Mouse (Mus musculus) midbrain, embryonic 16.5 days (tissue): ENCODE measurements around the gene Fancc. TPM values are rescaled to one million over a fixed set of nuclear protein-coding genes. Genes with fewer than 3 reads are reported as not detected.

Experiments used
- ATAC-seq: fragments of 200-750 bp; cut with Nextera tagmentation; 2 replicates; pipeline ENCODE4 v1.8.0; 2017; ENCODE audit warnings: moderate TSS enrichment
- H3K27ac ChIP-seq: fragments of 300-500 bp; sonication (generic); 2 replicates; pipeline ENCODE4 v1.5.1; 2014; ENCODE audit warnings: mild to moderate bottlenecking, low read length, mixed read lengths
- H3K27me3 ChIP-seq: fragments of 300-500 bp; sonication (generic); 2 replicates; pipeline ENCODE4 v1.6.1; 2014; ENCODE audit warnings: low read depth, low read length, mixed read lengths; ENCODE audit not compliant: control insufficient read depth, insufficient read depth
- H3K36me3 ChIP-seq: fragments of 300-500 bp; sonication (generic); 2 replicates; pipeline ENCODE4 v1.6.1; 2014; ENCODE audit warnings: mild to moderate bottlenecking, low read length, moderate library complexity, mixed read lengths; ENCODE audit not compliant: control insufficient read depth, insufficient read depth
- H3K4me1 ChIP-seq: fragments of 300-500 bp; sonication (generic); 2 replicates; pipeline ENCODE4 v1.6.1; 2014; ENCODE audit warnings: mild to moderate bottlenecking, low read length, mixed read lengths; ENCODE audit not compliant: control insufficient read depth, insufficient read depth
- H3K4me2 ChIP-seq: fragments of 300-500 bp; sonication (generic); 2 replicates; pipeline ENCODE4 v1.6.1; 2014; ENCODE audit warnings: mild to moderate bottlenecking, low read length, mixed read lengths
- H3K4me3 ChIP-seq: fragments of 300-500 bp; sonication (generic); 2 replicates; pipeline ENCODE4 v1.5.1; 2014; ENCODE audit warnings: low read depth, mild to moderate bottlenecking, low read length, moderate library complexity, mixed read lengths
- H3K9ac ChIP-seq: fragments of 300-500 bp; sonication (generic); 2 replicates; pipeline ENCODE4 v1.6.1; 2014; ENCODE audit warnings: low read depth, low read length, mixed read lengths
- H3K9me3 ChIP-seq: fragments of 300-500 bp; sonication (generic); replicated peaks from 2 replicates; pipeline ENCODE4 v1.6.1; 2014; ENCODE audit warnings: mild to moderate bottlenecking, low read length, mixed read lengths; ENCODE audit not compliant: control insufficient read depth, poor library complexity, severe bottlenecking
- WGBS: fragments of 180-500 bp; shearing (Covaris S2); extraction: QIAGEN DNeasy Blood & Tissue Kit; methylation state at CpG from one replicate; pipeline ENCODE4 v1.1.7; 2014; 5-methylcytosine and 5-hydroxymethylcytosine counted together
- polyA plus RNA-seq: library from polyadenylated mRNA; unstranded; fragments of >200 nt; fragmentation: Nextera tagmentation; extraction: Ambion mirVana; gene quantifications from 2 replicates; pipeline ENCODE4 v1.2.1, GENCODE M21; 2015

Gene Fancc
- polyA plus RNA-seq, 1 experiment from 2014 or later, result 14.2 TPM

DNA sequence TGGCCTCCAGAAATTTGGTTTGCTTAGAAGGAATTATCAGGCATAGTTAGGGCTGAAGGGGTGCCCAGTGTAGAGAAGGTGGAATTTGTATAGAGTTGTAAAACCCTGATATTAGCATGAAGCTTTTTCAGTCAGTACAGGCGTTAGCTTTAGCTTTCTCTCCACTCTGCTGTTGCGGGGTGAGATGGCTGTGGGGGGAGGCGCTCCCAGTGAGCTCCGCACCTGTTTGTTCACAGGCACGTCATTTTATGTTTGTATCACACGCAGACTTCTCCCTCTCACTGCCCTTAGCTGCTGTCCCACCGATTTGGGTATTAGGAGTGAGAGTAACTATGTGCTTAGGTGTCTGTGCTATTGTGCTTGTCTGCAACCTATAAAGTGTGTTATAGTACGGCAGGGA, 215.9 kb downstream of the Fancc start:
- H3K4me1 ChIP-seq, result no peaks in the 10 kb centered on the region; the same call in 1 of the 2 replicates
- WGBS, result 79% methylated on average over 8 of the region's 8 CpGs
- no peak for ATAC-seq

DNA sequence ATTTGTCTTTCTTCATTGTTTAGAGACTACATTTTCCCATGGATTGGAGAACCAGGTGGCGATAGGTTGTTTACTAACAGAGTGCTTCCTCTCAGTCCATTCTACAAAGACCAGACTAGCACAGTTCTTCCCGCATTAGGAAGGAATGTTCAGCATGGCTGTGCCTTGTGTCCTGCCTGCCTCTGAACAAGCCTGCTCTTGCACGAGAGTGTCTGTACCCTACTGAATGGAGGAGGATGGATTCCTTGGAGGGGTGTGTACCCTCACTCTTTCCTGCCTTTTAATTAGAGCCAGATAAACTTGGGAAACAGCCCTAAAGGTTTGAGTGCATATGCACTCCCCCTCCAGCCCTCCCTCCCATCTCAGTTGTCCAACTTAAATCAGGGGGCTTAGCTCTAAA, 216.7 kb downstream of the Fancc start:
- WGBS, result 42% methylated on average over 3 of the region's 3 CpGs
- Histone ChIP-seq H3K9ac (no peak overlapping the region), H3K36me3 (no peaks in the 10 kb centered on the region), H3K27me3 (no peaks in the 10 kb centered on the region; the same call in 1 of the 2 replicates), H3K4me3 (no peak overlapping the region), H3K4me1 (no peaks in the 10 kb centered on the region; the same call in 1 of the 2 replicates), H3K9me3 (no peaks in the 10 kb centered on the region), H3K27ac (no peak overlapping the region), H3K4me2 (no peak overlapping the region)
- no peak for ATAC-seq

More for the DNA sequence above, 215.9 kb downstream of the Fancc start:
- Histone ChIP-seq H3K27me3 (no peaks in the 10 kb centered on the region; the same call in 1 of the 2 replicates), H3K4me3 (no peak overlapping the region), H3K9ac (no peak overlapping the region), H3K4me2 (no peak overlapping the region), H3K9me3 (no peaks in the 10 kb centered on the region), H3K27ac (no peak overlapping the region), H3K36me3 (no peaks in the 10 kb centered on the region)

DNA sequence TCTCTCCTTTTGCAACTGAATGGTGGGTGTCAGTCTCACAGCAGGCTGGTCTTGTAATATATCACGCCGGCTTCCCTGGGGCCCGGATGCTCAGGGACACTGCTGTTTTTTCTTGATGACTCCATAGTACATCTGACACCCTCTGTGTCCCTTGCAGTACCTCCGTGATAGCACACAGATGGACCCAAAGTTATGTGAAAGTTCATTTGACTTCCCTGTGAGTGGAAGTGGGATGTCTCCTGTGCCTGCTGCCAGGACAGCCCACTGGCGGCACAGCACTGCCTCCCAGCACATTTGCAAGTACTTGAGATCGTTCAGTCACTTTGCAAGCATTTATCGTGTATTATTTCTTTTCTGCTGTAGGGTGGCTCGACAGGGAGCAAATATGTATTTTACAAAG, 217.3 kb downstream of the Fancc start:
- no peak overlapping the region for H3K4me3 ChIP-seq
- no peaks in the 10 kb centered on the region for H3K36me3 ChIP-seq
- 56% methylated on average over 8 of the region's 8 CpGs for WGBS
- no peaks in the 10 kb centered on the region for H3K9me3 ChIP-seq
- H3K9ac ChIP-seq, result no peak overlapping the region
- ATAC-seq, result no peak
- H3K27ac ChIP-seq, result no peak overlapping the region
- H3K4me1 ChIP-seq, result no peaks in the 10 kb centered on the region; the same call in 1 of the 2 replicates
- H3K27me3 ChIP-seq, result no peaks in the 10 kb centered on the region; the same call in 1 of the 2 replicates
- H3K4me2 ChIP-seq, result no peak overlapping the region

DNA sequence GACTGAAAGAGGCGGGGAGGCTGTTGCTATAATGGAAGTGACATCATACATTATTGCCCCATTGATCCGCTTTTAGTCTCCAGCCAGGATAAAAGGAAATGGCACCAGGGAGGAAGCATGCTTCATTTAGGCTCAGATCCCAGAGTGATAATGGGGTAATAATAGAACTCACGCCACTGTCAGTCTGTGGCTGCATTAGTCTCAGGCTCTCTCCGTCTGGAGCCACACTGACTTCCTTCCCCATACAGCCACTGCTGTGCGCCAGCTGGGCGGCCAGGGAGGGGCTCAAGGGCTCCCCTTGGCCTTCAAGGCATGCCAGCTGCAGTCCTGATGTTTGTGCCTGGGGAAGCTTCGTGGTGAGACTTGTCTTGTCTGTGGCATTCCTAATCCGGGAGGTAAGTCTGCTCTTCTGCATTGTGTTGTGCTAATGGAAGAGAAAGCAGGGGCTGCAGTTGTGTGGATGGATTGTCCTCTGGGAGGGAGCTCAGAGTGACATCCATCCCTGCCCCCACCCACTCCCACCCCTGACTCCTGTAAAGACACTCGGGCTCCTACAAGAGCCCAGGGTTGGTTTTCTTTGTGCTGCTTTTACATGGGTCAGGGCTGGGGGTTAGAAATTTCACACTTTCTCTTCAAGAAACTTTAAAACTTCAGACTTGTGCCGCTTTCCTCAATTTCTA, 218.1 kb downstream of the Fancc start:
- Histone ChIP-seq H3K36me3 (no peaks in the 10 kb centered on the region), H3K4me1 (no peaks in the 10 kb centered on the region; the same call in 1 of the 2 replicates), H3K4me2 (no peak overlapping the region), H3K4me3 (no peak overlapping the region), H3K27ac (no peak overlapping the region), H3K27me3 (peaks cover 1% of the 10 kb centered on the region; the same call in 1 of the 2 replicates), H3K9ac (no peak overlapping the region), H3K9me3 (no peaks in the 10 kb centered on the region)
- peak; percentile 76 for ATAC-seq
- WGBS, result 9% methylated on average over 10 of the region's 10 CpGs

DNA sequence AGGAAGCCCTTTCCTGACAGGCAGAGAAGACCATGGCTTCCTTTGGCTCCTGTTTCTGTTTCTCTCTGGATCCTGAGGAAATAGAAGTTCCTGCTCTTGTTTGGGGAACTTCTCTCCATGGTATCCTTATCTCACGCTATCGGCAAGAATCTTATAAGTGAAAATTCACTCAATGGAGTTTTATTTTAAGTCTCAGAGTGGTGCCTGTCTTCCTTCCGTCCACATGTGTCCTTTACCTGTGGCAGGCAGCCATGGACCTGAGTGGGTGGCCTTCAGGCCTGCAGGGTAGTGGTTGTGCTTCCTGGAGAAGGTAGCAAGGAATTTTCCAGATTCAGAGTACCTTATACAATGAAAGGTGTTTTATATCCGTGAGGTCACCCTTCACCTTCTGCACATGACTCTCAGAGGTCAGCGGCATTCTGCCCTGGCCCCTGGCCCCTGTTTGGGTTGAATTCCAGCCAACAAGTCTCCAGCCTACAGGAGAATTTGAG, 218.9 kb downstream of the Fancc start:
- 58% methylated on average over 5 of the region's 5 CpGs for WGBS
- Histone ChIP-seq H3K9me3 (no peaks in the 10 kb centered on the region), H3K9ac (no peak overlapping the region)

DNA sequence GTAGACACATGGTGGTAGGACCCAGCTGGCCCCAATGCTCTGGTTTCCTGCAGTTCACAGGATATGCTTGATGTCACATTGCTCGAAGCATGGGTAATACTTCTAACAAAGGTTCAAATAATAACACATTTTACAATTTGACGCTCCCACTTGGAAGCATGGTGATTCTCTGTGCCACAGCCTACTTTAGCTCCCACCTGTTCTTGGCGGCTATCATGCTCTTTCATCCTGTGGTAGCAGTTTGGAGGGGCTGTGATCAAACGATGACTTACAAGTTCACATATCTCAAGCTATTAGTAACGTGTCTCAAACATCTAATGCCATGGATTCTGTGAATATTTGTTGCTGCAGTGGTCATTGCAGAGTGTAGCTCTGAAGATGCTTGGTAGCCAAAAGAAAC, 219.8 kb downstream of the Fancc start:
- peaks cover 2% of the 10 kb centered on the region; the same call in 1 of the 2 replicates for H3K27me3 ChIP-seq
- 74% methylated on average over 5 of the region's 5 CpGs for WGBS
- H3K9ac ChIP-seq, result no peak overlapping the region
- H3K27ac ChIP-seq, result no peak overlapping the region
- H3K4me2 ChIP-seq, result no peak overlapping the region
- peaks cover 10% of the 10 kb centered on the region for H3K4me1 ChIP-seq
- no peaks in the 10 kb centered on the region for H3K36me3 ChIP-seq
- H3K4me3 ChIP-seq, result no peak overlapping the region
- H3K9me3 ChIP-seq, result no peaks in the 10 kb centered on the region
- no peak for ATAC-seq

More for the DNA sequence above, 218.9 kb downstream of the Fancc start:
- no peak for ATAC-seq
- Histone ChIP-seq H3K36me3 (no peaks in the 10 kb centered on the region), H3K4me3 (no peak overlapping the region), H3K4me2 (no peak overlapping the region), H3K27me3 (peaks cover 2% of the 10 kb centered on the region; the same call in 1 of the 2 replicates), H3K27ac (no peak overlapping the region), H3K4me1 (peaks cover 2% of the 10 kb centered on the region)

DNA sequence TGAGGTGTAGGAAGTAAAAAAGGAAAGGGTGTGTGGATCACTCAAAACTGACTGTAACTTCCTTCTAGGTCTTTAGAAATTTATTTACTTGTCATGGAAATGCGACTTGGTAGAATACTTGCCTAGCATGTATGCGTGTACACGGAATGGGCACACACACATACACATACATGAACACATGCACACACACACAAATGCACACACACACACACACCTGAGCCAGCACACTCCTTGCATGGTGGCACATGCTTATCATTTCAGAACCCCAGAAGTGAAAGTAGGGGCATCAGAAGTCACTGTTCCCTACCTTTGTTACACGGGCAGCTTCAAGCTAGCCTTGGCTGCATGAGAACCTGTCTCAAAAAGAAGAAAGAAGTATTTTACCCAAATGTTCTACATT, 220.7 kb downstream of the Fancc start:
- WGBS, result 91% methylated on average over 4 of the region's 4 CpGs

DNA sequence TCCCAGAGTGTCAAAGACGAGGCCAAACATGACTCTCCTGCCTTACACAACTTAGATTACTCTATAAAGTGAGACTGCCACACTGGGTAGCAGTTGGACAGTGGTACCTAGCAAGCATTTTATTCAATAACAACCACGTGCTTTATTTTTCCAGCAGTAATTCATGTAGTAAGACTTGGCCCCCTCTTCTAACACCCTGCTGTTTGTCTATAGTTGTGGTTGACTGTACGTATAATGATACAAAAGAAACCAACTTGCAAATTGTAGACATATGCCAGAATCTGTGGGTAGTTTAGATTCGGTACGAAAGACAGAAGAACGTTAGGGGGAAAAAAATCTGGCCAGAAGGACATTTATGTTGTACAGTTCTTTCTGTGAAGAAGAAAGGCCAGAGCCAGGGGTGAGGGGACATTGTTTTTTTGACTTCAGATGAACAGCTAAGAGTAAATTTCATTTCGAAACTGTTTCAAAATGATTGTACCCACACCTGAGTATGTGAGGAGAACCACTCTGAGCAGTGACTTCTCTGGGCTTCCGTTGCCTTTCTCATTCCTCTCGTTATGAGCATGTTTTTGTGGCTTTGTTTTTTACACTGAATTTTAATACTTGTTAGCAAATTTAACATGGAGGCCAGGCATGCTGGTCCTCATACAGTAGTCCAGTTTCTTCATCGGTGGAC, 222.5 kb downstream of the Fancc start:
- Histone ChIP-seq H3K27me3 (peaks cover 6% of the 10 kb centered on the region), H3K27ac (no peak overlapping the region), H3K4me2 (no peak overlapping the region), H3K4me3 (no peak overlapping the region), H3K9ac (no peak overlapping the region), H3K4me1 (peaks cover 17% of the 10 kb centered on the region), H3K36me3 (no peaks in the 10 kb centered on the region), H3K9me3 (no peaks in the 10 kb centered on the region)
- ATAC-seq, result no peak
- WGBS, result 84% methylated on average over 10 of the region's 10 CpGs

More for the DNA sequence above, 220.7 kb downstream of the Fancc start:
- no peak overlapping the region for H3K4me2 ChIP-seq
- peaks cover 2% of the 10 kb centered on the region; the same call in 1 of the 2 replicates for H3K27me3 ChIP-seq
- peaks cover 17% of the 10 kb centered on the region for H3K4me1 ChIP-seq
- H3K27ac ChIP-seq, result no peak overlapping the region
- H3K9ac ChIP-seq, result no peak overlapping the region
- ATAC-seq, result no peak
- H3K36me3 ChIP-seq, result no peaks in the 10 kb centered on the region
- no peaks in the 10 kb centered on the region for H3K9me3 ChIP-seq
- H3K4me3 ChIP-seq, result no peak overlapping the region

DNA sequence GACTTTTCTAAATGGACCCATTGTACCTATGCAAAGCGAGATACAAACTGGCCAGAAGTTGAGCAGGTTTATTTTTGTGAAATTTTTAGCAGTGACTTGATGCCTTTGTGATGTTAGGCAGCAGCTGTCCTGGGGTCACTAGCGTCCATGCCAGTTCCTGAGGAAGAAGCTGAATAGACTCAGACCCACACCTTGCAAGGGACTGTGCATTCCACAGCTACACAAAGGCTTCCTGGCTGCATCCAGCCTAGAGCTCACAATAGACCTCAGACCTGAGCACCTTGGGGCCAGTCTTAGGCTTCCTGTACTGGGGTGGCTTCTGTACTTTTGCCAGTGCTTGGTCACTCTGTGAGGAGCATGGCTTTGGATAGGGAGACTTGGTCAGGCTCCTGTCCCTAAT, 223.2 kb downstream of the Fancc start:
- H3K9me3 ChIP-seq, result no peaks in the 10 kb centered on the region
- peaks cover 17% of the 10 kb centered on the region for H3K4me1 ChIP-seq
- H3K36me3 ChIP-seq, result no peaks in the 10 kb centered on the region
- H3K4me2 ChIP-seq, result no peak overlapping the region
- H3K4me3 ChIP-seq, result no peak overlapping the region
- 47% methylated on average over 2 of the region's 2 CpGs for WGBS
- ATAC-seq, result no peak
- no peak overlapping the region for H3K9ac ChIP-seq
- no peak overlapping the region for H3K27ac ChIP-seq
- peaks cover 6% of the 10 kb centered on the region for H3K27me3 ChIP-seq
